Mouse (Mus musculus): ENCODE measurements around the gene Arhgap31.

DNA sequence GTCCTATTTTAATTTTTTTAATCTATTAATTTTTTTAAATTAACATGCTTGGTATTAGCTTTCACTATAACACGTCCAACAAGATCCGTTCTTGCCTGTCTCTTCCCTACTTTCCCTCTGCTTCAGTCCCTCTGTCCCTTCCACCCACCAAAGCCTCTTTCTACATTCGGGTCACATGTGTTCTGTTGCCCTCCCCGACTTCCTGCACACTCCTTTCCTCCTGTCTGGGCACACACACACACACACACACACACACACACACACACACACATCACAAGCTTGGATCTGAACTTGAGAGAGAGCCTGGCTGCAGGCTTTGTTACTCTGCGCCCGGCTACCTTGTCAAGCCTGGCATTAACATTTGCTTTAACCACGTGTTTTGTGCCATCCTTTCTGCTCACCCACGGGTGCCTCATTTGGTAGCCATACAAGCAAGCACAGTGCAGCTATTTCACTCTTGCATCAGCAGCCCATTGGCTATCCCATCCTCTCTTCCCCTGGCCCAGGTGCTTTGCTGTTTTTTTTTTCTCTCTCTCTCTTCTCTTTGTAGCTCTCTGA is 77.2 kb downstream of the Arhgap31 start:
- no peak for TF ChIP-seq CTCF (IDR thresholded peaks at IDR 0.05; ENCODE audit: extremely low read depth, insufficient read depth, low read length)
- no peak for TF ChIP-seq POLR2A (IDR thresholded peaks at IDR 0.05; ENCODE audit: extremely low read depth, insufficient read depth, low read length)

All from cortical plate, adult 2 months (tissue).